Mouse (Mus musculus) naive thymus-derived CD4-positive, alpha-beta T cell, adult 2 months (primary cell): Measurements from ENCODE around the gene Sf3b2.

ENCODE experiments used
- DNase-seq: peaks from one replicate; pipeline ENCODE4 v3.0.0-alpha.2; 2011; ENCODE audit warnings: low read depth

The Sf3b2 gene

GRCm38 (mm10) chr19:5294972-5295735 lies at the start of gene Sf3b2:
TSS of gene Sf3b2 (minus strand) at chr19:5295455.
- peak; percentile 99 for DNase-seq

DNA sequence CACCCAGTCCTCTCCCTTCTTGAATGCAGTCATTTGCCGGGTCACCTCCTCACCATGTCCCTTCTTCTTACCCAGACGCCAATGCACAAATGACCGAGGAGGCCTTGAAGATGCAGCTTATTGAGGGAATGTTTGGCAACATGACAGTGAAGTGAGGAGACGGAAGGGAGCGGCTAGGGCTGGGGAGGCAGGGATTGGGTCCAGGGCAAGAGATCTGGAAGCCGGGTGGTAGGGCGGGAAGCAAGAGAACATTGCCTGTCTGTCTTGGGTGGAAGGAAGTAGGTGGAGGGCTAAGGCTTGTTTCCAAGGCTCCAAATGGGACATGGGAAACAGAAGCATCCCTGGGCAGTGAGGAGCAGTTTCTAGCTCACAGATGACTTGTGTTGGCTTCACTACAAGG lies 46.1 kb upstream of the Sf3b2 start:
- DNase-seq: no peak

GRCm38 (mm10) chr19:5337975-5338374 lies 42.7 kb upstream of the Sf3b2 start:
- peak; percentile 88 for DNase-seq

- DNase-seq: no peak
Observed at GRCm38 (mm10) chr19:5335441-5335840, 40.2 kb upstream of the Sf3b2 start, which contains the start of gene Catsper1. TSS of gene Catsper1 (plus strand) at chr19:5335741.

- DNase-seq: no peak
Observed at GRCm38 (mm10) chr19:5334741-5335140, 39.5 kb upstream of the Sf3b2 start.

DNA sequence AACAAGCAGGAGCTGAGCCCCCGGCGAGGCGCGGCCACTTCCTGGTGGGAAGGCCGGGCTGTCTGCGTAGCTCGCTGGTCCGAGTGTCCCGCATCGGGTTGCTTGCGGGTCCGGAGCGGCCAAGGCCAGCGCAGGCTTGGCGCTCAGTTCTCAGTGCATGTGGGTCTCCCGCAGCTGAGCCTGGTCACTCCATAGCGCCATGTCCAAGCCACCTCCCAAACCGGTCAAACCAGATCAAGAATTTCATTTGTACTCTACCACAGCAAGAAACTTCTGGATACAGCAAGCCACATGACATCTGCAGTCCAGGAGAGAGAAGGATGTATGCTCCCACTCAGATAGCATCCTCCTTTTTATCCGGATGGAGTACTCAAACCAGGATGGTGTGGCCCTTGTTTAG lies 32.7 kb upstream of the Sf3b2 start:
- no peak for DNase-seq

- peak; percentile 67 for DNase-seq
Observed at GRCm38 (mm10) chr19:5323801-5324200, 28.5 kb upstream of the Sf3b2 start.

DNA sequence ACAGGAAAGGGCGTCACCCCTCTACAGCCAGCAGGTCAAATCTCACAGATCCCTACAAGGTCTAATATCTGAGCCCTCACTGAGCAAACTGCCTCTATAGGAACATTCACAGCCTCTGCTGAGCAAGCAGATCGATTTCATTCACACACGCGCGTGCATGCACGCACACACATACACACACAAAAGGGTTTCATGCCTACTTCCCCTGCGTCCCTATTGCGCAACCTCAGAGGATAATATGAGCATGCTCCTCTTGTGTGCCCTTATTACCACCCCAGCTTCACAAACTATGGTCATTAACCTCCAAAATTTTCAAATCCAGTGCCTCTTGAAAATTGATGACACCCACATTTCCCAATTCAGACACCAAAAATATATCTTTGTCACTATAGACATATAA lies 17.9 kb upstream of the Sf3b2 start:
- DNase-seq: no peak

DNA sequence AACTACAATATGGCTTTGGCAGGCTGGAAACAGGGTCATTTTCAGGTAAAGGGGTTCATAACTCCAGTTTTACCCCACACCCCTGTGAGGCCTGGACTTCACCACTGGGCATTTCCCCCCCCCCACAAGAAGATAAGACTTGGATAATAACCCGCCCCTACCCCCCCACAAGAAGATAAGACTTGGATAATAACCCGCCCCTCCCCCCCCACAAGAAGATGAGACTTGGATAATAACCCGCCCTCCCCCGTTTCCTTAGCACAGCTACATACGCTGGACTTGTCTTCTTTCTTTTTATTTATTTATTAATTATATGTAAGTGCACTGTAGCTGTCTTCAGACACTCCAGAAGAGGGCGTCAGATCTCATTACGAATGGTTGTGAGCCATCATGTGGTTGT lies 13.8 kb upstream of the Sf3b2 start:
- peak; percentile 40 for DNase-seq

DNA sequence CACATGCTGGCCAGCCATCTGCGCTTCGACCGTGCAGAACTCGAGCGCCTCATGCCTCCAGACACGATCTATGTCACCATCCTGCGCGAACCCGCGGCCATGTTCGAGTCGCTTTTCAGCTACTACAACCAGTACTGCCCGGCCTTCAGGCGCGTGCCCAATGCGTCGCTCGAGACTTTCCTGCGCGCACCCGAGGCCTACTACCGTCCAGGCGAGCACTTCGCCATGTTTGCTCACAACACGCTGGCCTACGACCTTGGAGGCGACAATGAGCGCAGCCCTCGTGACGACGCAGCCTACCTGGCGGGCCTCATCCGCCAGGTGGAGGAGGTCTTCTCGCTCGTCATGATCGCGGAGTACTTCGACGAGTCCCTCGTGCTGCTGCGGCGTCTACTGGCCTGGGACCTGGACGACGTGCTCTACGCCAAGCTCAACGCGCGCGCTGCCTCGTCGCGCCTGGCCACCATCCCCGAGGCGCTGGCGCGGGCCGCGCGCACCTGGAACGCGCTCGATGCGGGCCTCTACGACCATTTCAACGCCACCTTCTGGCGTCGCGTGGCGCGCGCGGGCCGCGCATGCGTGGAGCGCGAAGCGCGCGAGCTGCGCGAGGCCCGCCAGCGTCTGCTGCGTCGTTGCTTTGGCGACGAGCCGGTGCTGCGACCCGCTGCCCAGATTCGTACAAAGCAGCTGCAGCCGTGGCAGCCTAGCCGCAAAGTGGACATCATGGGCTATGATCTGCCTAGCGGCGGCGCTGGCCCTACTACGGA lies 11.9 kb upstream of the Sf3b2 start:
- peak; percentile 63 for DNase-seq

DNA sequence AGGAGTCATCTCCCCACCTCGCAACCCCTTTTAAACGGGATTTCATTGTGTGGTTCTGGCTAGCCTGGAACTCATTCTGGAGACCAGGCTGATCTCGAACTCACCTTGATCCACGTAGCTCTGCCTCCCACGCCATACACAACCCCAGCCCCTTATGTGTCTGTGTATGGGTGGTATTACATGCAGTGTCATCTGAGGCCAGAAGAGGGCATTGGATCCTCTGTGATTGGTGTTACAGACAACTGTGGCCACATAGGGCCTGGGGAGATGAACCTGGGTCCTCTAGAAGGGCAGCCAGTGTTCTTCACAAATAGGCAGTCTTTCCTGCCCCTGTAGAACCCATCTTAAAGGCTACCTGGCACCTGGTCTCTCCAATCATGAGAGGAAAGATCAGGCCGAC lies 11.0 kb upstream of the Sf3b2 start:
- no peak for DNase-seq

DNA sequence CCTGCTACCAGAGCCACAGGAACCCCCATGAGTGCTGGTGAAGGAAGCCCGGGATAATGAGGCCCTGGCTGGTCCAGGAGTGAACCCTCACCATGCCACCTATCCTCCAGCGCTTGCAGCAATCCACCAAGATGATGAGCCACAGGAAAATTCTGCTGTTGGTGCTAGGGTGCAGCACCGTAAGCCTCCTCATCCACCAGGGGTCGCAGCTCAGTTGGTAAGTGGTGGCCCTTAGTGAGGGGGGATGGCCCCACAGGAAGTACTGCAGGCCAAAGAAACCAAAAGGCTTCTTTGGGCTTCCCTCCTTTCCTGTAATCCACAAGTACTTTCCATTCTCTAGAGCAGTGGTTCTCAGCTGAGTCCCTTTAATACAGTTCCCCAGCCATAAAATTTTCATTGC lies 7.2 kb upstream of the Sf3b2 start:
- peak; percentile 84 for DNase-seq

GRCm38 (mm10) chr19:5300588-5300987 lies 5.3 kb upstream of the Sf3b2 start:
- DNase-seq: no peak

- DNase-seq: no peak
Observed at GRCm38 (mm10) chr19:5297903-5298800, 2.9 kb upstream of the Sf3b2 start, which contains the start of gene Gal3st3. TSS of gene Gal3st3 (plus strand) at chr19:5298331.

DNA sequence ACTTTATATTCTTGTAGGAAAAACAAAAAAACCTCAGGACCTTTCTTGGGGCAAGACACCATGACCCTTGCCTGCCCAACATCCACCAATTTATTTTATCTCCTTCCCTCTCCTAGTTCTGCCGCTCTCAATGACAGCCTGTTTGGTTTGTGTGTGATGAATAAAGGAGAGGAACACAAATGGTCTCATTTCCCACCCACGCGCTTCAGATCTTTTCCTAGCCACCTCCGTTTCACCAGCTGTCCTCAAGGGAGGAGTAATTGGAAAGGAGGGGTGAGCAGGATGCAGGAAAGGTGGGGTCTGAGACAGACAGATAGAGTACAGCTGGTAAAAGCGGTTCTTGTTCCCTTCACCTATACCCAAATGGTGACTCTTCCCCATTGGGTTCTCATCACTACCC lies 1.4 kb upstream of the Sf3b2 start:
- no peak for DNase-seq

- no peak for DNase-seq
Observed at GRCm38 (mm10) chr19:5295736-5296075, 451 bp upstream of the Sf3b2 start.

DNA sequence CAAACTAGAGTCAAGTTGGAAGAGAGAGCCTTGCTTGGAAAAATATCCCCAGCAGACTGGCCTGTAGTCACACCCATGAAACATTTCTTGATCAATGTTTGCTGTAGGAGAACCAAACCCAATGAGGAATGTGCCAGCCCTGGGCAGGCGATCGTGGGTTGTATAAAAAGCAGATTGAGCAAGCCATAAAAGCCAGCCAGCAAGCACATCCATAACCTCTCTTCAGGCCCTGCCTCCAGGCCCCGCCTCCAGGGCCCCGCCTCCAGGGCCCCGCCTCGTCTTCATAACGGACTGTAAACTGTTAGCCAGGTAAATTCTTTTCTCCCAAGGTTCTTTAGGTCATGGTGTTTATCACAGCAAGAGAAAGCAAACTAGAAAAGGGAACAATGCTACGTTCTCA lies 16.9 kb downstream of the Sf3b2 start:
- DNase-seq: no peak

DNA sequence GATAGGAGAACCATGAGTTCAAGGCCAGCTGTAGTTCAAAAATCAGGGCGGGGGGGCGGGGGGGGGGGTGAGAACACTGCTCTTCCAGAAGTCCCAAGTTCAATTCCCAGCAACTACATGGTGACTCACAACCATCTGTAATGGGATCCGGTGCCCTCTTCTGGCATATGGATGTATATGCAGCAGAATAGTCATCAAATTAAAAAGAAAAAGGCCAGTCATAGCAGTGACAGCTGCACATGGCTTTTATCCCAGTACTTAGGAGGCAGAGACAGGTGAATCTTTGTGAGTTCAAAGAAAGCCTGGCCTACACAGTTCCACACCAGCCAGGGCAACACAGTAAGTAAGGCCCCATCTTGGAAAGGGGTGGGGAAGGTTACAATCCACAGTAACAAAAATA lies 18.1 kb downstream of the Sf3b2 start:
- DNase-seq: peak; percentile 56

- DNase-seq: peak; percentile 47
Observed at GRCm38 (mm10) chr19:5276531-5276930, 18.7 kb downstream of the Sf3b2 start.

DNA sequence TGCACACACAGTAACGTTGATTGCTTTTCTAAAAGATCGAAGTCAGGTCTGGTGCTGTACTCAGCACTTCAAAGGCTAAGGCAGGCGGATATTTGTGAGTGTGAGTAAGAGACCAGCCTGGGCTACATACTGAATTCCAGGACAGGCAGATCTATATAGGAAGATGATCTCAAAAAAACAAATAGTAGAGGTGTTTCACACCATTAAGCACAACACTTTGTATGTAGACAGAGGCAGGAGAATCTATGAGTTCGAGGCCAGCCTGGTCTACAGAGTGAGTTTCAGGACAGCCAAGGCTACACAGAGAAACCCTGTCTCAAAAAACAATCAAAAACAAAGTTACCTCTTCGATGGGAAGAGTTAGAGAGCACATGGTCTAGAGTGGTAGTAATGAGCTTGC lies 19.5 kb downstream of the Sf3b2 start:
- no peak for DNase-seq

DNA sequence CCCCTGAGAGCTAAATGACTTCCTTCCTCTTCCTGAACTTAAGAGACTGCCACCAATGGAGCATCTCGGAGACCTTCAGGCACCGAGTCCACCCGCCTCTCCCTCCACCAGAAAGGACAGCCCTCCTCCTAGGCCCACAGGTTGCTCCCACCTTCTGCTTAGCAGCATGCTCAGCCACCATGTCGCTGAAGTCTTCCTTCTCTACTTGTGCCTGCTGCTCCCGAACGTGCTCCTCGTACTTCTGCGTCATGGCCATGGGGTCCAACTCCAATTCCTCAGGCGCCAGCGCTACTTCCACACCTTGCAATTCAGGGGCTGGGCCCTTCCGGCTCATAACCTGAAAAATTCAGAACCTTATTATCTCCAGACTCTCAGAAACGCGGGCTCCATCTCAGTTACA lies 20.6 kb downstream of the Sf3b2 start:
- DNase-seq: no peak

DNA sequence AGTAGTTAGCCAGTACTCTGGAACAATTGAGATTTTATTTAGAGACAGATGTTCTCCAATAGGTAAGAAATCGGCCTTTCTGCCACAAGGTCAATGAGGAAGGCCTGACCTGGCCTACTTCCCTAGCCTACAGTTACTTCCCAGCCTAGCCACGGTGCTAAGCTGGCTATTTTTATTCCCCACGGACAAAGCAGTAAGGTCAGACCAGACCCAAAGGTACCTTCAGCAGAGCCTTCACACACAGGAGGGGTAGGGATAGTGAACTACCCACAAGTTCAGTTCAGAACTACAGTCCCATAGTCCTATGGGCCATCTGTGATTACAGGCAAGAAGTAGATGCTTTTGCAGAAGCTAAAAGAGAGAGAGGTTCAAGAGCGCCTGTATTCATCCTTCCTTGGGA lies 21.3 kb downstream of the Sf3b2 start:
- peak; percentile 48 for DNase-seq
